Mouse (Mus musculus) E14TG2a.4 (cell line): ENCODE measurements around the gene Stxbp5.

Source experiments
- CTCF ChIP-seq: conservative IDR thresholded peaks from 2 replicates; pipeline ENCODE4 v1.5.1; 2014; ENCODE audit warnings: low read length
- NANOG ChIP-seq: IDR thresholded peaks from 2 replicates; pipeline ENCODE4 v1.6.1; 2014; ENCODE audit warnings: borderline replicate concordance, low read length, mixed read lengths
- POU5F1 ChIP-seq: IDR thresholded peaks from 2 replicates; pipeline ENCODE4 v1.6.1; 2014; ENCODE audit warnings: low read length, borderline replicate concordance

DNA sequence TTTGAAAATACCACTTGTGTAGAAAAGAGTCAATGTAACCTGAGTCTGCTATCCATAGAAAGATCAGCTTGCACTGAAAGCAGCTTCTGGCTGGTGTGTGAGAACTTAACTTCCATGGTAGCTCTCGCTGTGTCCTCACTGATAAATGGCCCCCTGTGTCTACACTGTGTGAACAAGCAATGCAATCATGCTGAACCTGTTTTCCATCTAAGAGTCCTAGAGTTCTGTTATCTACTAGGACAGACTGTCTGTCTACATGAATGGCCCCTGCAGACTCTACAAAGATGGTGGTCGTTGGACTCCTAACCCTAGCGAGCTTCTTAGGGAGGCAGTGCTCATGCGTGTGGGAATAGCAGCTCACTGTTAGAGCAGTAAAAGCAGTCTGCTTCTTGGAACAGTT lies 65.9 kb downstream of the Stxbp5 start:
- no peak for TF ChIP-seq CTCF
- no peak for TF ChIP-seq POU5F1
- TF ChIP-seq NANOG = no peak
